Mouse (Mus musculus) cerebellum, adult 2 months (tissue): Measurements from ENCODE around the gene Rcan2.

Experiments used
- CTCF ChIP-seq: fragments of 200-500 bp; IDR thresholded peaks from 2 replicates; pipeline ENCODE4 v1.5.1; 2011; ENCODE audit warnings: low read depth, mild to moderate bottlenecking, control low read depth, low read length, moderate library complexity, borderline replicate concordance; ENCODE audit not compliant: insufficient read depth
- POLR2A ChIP-seq: fragments of 200-500 bp; IDR thresholded peaks from 2 replicates; pipeline ENCODE4 v1.6.1; 2011; ENCODE audit warnings: low read length, control low read depth, borderline replicate concordance; ENCODE audit not compliant: insufficient read depth

DNA sequence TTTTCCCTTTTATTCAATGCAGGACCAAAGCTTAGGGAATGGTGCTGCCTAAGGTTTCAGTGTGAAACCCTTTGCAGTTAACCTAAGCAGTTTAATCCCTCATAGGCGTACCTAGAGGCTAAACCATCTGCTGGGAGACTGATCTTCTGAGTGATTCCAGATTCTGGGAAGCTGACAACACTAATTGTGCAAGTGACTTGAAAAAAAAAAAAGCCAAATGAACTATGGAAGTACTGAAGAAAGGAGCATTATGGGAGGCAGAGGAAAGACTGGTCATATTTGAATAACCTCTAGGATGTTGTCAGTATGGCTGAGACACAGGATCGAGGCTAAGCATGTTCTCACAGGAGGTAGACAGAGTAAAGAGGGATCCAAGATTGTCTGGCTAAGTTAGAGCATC is 241.2 kb downstream of the Rcan2 start:
- TF ChIP-seq POLR2A (no peak), CTCF (no peak)
